Mouse (Mus musculus) v-Abl transformed pro-B cells (cell line): ENCODE measurements around the gene Pik3c2b.

Experiments
- in situ Hi-C, 2 experiments: fragments of 400-800 bp; cut with MboI; formaldehyde crosslinking; loops; one replicate each; pipeline ENCODE4 v1.15.1; 2025; ENCODE audit not compliant: unreplicated experiment in 2 of 2

Pik3c2b gene

GRCm38 (mm10) chr1:133127328-133127727 lies 81.9 kb downstream of the Pik3c2b start:
- in situ Hi-C loops: loop anchor here (5.0 to 25.0 kb wide), 2 partner anchors 40 to 935 kb away; no protein-coding TSS in a partner anchor

- in situ Hi-C loops: loop anchor here (5.0 to 25.0 kb wide), 4 partner anchors 42 to 935 kb away; no protein-coding TSS in a partner anchor
Measured at GRCm38 (mm10) chr1:133129471-133130221, 84.2 kb downstream of the Pik3c2b start.

GRCm38 (mm10) chr1:133130638-133131560 lies 85.4 kb downstream of the Pik3c2b start, which contains the start of gene Ppp1r15b:
Ppp1r15b (plus strand) TSS chr1:133131143.
- in situ Hi-C loops: loop anchor here (10.0 to 25.0 kb wide), 3 partner anchors 574 to 934 kb away; no protein-coding TSS in a partner anchor

- in situ Hi-C loops: loop anchor here (10.0 to 25.0 kb wide), 3 partner anchors 573 to 933 kb away; no protein-coding TSS in a partner anchor
Measured at GRCm38 (mm10) chr1:133131561-133131905, 86.1 kb downstream of the Pik3c2b start.

GRCm38 (mm10) chr1:133131936-133132335 lies 86.5 kb downstream of the Pik3c2b start:
- in situ Hi-C loops: loop anchor here (10.0 to 25.0 kb wide), 3 partner anchors 573 to 933 kb away; no protein-coding TSS in a partner anchor

GRCm38 (mm10) chr1:133132388-133133326 lies 87.2 kb downstream of the Pik3c2b start:
- in situ Hi-C loops: loop anchor here (10.0 to 25.0 kb wide), 3 partner anchors 572 to 932 kb away; no protein-coding TSS in a partner anchor

GRCm38 (mm10) chr1:133133425-133133824 lies 88.0 kb downstream of the Pik3c2b start:
- in situ Hi-C loops: loop anchor here (10.0 to 25.0 kb wide), 3 partner anchors 571 to 931 kb away; no protein-coding TSS in a partner anchor

- in situ Hi-C loops: loop anchor here (10.0 to 25.0 kb wide), 3 partner anchors 571 to 931 kb away; no protein-coding TSS in a partner anchor
Measured at GRCm38 (mm10) chr1:133134071-133134470, 88.6 kb downstream of the Pik3c2b start.

- in situ Hi-C loops: loop anchor here (5.0 to 25.0 kb wide), 4 partner anchors 98 to 930 kb away; no protein-coding TSS in a partner anchor
Measured at GRCm38 (mm10) chr1:133134881-133135280, 89.4 kb downstream of the Pik3c2b start.

GRCm38 (mm10) chr1:133135808-133136207 lies 90.3 kb downstream of the Pik3c2b start:
- in situ Hi-C loops: loop anchor here (5.0 to 25.0 kb wide), 4 partner anchors 99 to 929 kb away; no protein-coding TSS in a partner anchor

- in situ Hi-C loops: loop anchor here (5.0 to 25.0 kb wide), 4 partner anchors 101 to 926 kb away; no protein-coding TSS in a partner anchor
Measured at GRCm38 (mm10) chr1:133138401-133138800, 92.9 kb downstream of the Pik3c2b start.

- in situ Hi-C loops: loop anchor here (10.0 to 25.0 kb wide), 2 partner anchors 458 to 916 kb away; no protein-coding TSS in a partner anchor
Measured at GRCm38 (mm10) chr1:133146014-133147009, 100.8 kb downstream of the Pik3c2b start.

- in situ Hi-C loops: loop anchor here (10.0 to 25.0 kb wide), 2 partner anchors 457 to 915 kb away; no protein-coding TSS in a partner anchor
Measured at GRCm38 (mm10) chr1:133147324-133147723, 101.9 kb downstream of the Pik3c2b start.

- in situ Hi-C loops: loop anchor here (10.0 to 25.0 kb wide), 2 partner anchors 457 to 914 kb away; no protein-coding TSS in a partner anchor
Measured at GRCm38 (mm10) chr1:133148122-133148521, 102.7 kb downstream of the Pik3c2b start.

- in situ Hi-C loops: no loop called here
Measured at GRCm38 (mm10) chr1:133150556-133150955, 105.1 kb downstream of the Pik3c2b start.

GRCm38 (mm10) chr1:133152213-133152612 lies 106.7 kb downstream of the Pik3c2b start:
- in situ Hi-C loops: no loop called here

- in situ Hi-C loops: no loop called here
Measured at GRCm38 (mm10) chr1:133155270-133155669, 109.8 kb downstream of the Pik3c2b start.
